Mouse (Mus musculus): Measurements from ENCODE around the gene Nin. TPM values are rescaled to one million over a fixed set of nuclear protein-coding genes. Genes with fewer than 3 reads are reported as not detected.
"Not testable (repeated sequence)": the region's sequence is repeated elsewhere in the genome, so short reads cannot be mapped to it uniquely, and the experiment has no call there.

The Nin gene
- total RNA-seq (2015) (117 and 120 TPM in 2 replicates), total RNA-seq (2017) (190 and 207 TPM in 2 replicates)

DNA sequence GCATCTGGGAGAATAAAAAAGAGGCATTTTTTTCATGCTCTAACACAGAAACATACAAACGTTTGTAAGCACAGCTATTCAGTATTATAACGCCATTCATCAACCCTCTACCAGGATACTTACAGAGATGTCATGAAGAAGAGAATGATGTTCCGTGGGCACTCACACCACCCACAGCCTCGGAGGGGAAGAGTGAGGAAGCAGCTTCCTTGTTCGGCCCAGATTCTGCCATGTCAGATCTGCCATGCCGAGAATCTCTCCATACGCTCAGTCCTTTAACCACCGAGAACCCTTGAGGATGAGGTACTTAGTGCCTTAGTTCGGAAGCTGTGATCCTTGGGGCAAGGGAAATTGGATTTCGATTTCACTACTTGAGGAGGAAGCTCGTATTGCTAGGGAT lies at the start of gene Nin:
Nin (minus strand) TSS at position 367 of the 400 bp plus-strand sequence.
- no peak for ATAC-seq (replicated peaks; ENCODE audit: poor library complexity)

DNA sequence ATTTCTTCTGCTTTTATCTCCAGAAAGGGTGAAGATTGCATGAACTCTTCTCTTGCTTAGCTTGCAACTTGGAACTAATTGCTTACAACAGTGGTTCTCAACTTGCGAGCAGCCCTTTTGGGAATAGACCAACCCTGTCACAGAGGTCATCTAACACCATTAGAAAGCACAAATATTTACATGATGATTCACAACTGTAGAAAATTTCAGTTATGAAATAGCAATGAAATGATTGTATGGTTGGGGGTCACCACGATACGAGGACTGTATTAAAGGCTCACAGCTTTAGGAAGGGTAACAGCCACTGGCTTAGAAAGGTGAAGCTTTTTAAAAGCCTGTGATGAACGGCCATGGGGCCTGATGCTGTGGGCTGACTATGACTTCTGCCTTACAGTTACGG lies 47.5 kb upstream of the Nin start:
- ATAC-seq (replicated peaks; ENCODE audit: poor library complexity) = no peak

- ATAC-seq (replicated peaks; ENCODE audit: poor library complexity) = no peak
Observed at GRCm38 (mm10) chr12:70157292-70158066, 44.0 kb upstream of the Nin start.

DNA sequence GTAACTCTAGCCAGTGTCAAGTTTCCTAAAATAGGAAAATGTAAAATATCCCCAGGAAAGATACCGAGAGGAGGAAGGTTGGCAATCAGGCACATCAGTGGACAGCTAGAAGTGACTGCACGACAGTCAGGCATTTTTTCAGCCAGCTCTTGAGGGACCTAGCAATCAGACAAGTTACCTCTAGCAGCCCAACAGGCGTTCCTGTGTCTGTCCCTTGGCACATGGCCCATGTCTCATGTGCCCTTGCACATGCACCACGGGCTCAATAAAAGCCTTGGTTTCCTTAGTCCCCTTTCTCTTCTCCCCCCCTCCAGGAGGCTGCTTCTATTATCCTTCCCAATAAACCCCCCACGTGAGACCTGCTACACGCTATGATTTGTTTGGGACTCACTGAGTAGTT lies 42.7 kb upstream of the Nin start:
- peak; percentile 76 for ATAC-seq (replicated peaks; ENCODE audit: poor library complexity)

DNA sequence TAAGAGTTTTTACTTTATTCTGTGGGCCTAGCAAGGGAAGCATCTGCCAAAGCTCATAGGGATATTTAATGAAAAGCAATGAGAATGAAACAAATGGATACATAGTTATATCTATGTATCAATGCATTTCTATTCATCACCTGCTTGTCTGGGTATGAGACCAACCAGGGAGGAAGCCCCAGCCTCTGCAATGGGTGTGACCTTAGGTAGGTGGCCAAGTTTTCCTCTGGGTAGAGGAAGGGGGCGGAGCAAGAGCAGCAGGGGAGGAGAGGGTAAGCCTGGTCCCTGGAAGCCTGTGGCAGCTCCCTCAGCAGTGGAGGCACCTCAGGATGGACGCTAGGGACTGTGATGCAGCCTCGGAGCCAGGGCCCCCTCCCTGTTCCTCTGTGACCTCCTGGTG lies 40.3 kb upstream of the Nin start, which contains the start of gene Abhd12b:
Abhd12b (plus strand) TSS at position 301 of the 400 bp plus-strand sequence.
- ATAC-seq (replicated peaks; ENCODE audit: poor library complexity) = no peak

- ATAC-seq (replicated peaks; ENCODE audit: poor library complexity) = peak; percentile 57
Observed at GRCm38 (mm10) chr12:70148631-70149265, 35.2 kb upstream of the Nin start.

DNA sequence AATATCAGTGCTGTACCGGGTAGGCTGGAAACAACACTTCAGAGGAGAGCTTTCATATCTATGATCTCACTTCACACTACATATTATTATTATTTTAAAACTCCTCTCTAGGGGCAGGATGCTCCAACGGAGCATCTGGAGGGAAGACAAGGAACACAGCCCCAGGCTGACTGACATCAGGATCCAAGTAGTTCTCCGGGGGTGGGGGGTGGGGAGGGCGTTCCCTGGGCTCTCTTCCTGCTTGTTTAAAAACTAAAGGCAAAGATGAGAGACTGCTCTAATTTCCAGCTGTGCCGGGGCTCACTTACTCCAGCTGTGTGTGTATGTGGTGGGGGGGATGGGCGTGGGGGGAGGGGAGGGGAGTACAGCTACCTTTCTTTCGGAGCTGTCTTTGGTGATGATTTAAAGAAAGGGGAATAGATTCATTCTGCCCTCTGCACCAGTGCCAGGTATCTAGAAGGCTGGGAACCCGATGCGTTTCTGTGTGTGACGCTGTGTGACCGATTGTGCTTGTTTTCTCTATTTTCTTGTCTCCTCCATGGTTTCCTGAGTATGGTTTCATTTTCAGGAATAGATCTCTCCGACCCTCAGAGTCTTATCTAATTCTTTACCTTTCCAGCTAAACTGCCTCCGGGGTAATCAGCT lies 34.6 kb upstream of the Nin start:
- no peak for ATAC-seq (replicated peaks; ENCODE audit: poor library complexity)

GRCm38 (mm10) chr12:70145586-70145985 lies 32.1 kb upstream of the Nin start:
- no peak for ATAC-seq (replicated peaks; ENCODE audit: poor library complexity)

GRCm38 (mm10) chr12:70144637-70145448 lies 31.3 kb upstream of the Nin start:
- ATAC-seq (replicated peaks; ENCODE audit: poor library complexity) = peak; percentile 63

- not testable (repeated sequence) for ATAC-seq (replicated peaks; ENCODE audit: poor library complexity)
Observed at GRCm38 (mm10) chr12:70144106-70144587, 30.6 kb upstream of the Nin start.

GRCm38 (mm10) chr12:70140993-70141576 lies 27.6 kb upstream of the Nin start:
- 0 out of 2 replicates have a peak, but pooled peaks have one; percentile 23 for ATAC-seq (replicated peaks; ENCODE audit: poor library complexity)

DNA sequence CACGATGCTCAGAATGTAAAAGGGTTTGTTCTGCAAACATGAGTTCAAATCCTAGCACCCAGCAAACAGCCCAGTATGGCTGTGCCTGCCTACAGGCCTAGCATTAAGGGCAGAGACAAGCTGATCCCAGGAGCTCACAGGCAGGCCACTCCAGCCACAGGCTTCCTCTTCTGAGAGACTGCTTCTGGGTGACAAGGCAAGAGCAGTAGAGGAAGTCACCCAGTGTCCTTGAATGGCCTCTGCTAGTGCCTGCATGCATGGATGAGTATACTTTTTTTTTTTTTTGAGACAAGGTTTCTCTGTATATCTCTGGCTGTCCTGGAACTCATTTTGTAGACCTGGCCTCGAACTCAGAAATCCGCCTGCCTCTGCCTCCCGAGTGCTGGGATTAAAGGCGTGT lies 27.0 kb upstream of the Nin start:
- peak; percentile 82 for ATAC-seq (replicated peaks; ENCODE audit: poor library complexity)

GRCm38 (mm10) chr12:70139871-70140270 lies 26.4 kb upstream of the Nin start:
- no peak for ATAC-seq (replicated peaks; ENCODE audit: poor library complexity)

DNA sequence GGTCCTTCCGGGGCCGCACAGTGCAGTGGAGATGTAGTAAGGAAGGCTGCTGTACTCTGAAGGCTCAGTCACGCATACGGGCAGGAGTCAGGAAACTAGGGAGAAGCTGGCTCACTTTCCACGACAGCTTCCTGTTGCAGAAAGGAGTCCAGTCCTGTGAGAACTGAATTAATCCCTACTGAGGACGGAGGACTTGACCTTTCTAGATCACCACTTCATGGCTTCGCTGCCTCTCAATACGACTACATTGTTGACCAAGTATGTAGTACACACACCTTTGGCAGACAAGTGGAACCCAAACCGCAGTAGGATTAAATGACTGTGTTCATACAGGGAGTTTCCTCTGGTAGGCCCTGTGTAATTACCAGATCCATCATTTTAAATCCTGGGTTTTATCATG lies 24.1 kb upstream of the Nin start:
- no peak for ATAC-seq (replicated peaks; ENCODE audit: poor library complexity)

GRCm38 (mm10) chr12:70137095-70137494 lies 23.6 kb upstream of the Nin start:
- ATAC-seq (replicated peaks; ENCODE audit: poor library complexity) = no peak

DNA sequence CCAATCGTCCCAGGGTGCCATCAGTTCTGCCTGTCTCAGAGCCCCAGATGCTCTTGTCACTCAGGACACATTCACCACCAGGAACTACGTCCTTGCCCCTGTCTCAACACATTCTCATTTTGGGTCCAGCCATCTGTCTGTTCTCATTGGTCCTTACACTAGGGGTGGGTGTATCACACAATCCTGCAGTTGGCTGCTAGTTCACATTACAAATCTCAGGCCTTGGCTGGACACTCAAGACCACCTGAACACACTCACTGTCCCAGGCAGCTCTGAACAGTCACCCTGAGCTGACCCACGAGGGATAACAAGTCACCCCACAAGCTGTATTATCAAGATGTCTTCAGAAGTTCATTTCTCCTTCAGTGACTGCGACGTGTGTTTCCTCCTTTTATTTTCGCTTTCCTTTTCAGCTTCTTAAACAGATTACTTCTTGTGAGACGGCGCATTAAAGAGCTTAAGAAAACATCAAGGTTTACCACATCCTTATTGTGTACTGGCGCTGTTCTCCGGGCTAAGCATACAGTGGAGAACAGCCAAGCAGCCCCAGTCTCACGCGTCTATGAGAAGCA lies 22.8 kb upstream of the Nin start:
- peak; percentile 67 for ATAC-seq (replicated peaks; ENCODE audit: poor library complexity)

DNA sequence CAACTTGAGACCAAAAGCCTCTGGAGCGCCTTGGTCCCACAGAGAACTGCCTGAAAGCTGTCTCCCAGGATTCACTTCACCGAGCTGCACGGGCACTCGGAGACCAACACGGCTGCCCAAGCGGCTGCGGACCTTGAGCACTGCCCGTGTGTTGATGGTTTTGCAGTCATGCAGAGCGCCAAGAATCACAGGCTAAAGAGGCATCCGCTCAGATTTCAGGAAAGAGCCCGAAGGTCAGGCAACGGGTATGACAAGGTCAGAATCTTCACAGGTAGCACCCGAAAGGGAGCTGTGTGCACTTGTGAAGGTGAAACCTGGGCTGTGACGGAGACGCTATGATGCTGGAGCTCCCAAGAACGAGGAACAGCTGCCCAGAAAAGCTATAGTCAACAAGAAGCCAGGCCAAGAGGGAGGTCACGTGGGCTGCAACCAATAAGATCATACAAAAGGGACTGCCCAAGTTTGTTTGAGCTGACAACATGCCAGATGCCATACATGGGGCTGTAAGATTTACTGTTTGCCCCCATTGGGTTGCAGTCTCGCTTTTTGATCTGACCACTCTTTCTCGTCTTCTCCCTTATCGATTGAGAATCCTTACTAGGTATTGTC lies 21.2 kb upstream of the Nin start:
- ATAC-seq (replicated peaks; ENCODE audit: poor library complexity) = no peak

DNA sequence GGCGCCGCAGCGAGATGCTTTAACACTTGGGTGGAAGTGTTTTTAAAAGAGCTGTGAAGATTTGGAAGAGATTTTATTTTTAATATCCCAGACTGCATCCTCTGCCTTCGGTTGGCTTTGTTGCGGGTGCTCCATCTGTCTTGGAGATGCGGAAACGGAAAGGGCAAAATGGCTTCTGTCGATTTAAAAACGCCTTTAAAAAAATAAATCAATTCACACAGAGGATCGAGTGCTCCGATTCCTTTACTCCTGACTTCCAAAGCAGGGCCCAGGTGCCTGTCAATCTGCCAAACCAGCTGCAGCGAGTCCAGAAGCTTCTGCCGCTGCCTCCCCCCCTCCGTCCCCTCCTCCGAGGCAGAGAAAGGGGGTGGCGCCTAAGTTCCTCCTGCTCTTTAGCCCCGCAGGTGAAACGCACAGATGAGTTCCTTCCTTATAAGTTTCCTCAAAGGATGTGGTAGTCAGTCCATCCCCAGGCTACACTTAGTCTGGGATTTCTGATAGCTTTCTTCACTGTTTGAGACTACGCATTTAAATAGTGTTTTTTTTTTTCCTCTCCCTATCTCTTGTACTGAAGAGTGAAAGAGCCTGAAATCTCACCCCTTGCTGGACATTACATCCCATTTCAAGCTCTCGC lies 17.6 kb upstream of the Nin start:
- ATAC-seq (replicated peaks; ENCODE audit: poor library complexity) = 0 out of 2 replicates have a peak, but pooled peaks have one; percentile 18

GRCm38 (mm10) chr12:70129105-70129504 lies 15.6 kb upstream of the Nin start:
- peak; percentile 95 for ATAC-seq (replicated peaks; ENCODE audit: poor library complexity)
